Mouse (Mus musculus): ENCODE data around the gene Ebf1.
A peak's percentile ranks its signal among the peaks of the same experiment; 100 is the strongest.

Gene Ebf1

DNA sequence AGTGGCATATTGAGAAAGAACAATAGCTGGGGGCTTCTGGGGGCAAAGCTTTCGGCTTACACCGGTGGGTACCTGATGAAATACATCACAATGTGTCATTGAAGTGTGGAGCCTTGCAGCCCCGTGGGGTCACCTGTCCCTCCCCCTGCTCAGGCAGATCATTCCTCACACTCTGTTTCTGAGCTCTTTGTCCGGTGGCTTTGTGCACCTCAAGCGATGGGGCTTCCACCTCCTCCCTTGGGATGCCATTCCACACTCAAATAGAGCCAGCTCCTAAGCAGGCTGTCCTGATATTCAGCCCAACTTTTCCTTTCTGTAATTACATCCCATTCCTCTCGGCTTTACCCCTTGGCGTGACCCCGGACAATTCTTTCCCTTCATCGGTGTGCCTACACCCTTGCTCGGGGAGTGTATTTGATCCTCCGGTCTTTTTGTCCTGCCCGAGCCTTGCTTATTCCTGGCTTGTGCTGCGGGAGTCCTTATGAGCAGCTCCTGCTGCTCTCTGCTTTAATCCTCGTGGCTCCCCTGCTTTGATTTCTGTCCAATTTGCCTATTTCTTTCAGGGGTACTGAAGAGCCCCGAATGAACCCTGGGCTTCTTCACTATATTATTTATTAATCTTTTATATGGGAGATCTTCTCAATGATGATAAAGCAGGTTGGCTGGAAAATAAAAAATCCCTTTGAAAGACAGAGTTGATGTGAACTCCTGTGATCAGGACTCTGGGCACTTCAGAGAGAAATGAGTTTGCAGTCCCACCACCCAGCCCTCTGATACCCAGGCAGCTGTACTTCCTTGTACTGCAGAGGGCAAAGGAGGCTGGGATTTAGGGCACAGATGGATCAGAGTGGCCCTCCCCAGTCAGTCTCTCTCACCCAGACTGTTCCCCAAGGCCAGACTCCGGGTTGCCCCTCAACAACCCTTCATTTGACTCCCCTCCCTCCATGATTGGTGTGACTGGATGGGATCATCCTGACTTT lies 160.5 kb downstream of the Ebf1 start:
- DNase-seq (ENCODE audit: low spot score in 2 of 2): no peak

DNA sequence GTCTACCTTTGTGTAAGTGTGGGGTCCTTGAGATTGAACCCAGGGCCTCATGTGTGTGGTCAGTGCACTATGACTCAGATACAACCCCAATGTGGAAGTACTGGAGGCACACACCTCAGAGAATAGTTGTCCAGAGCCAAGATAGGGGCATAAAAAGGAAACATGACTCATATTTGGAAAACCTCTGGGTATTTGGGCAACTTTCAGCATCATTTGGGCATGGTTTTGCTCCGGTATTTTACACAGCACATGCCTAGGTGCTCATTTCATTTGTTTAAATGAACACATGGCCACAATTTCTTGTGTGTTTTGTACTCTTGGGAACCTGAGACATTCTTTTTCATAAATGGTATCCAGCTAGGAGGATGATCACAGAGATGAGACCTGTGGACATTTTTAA lies 161.9 kb downstream of the Ebf1 start:
- DNase-seq (ENCODE audit: low spot score in 2 of 2): no peak

DNA sequence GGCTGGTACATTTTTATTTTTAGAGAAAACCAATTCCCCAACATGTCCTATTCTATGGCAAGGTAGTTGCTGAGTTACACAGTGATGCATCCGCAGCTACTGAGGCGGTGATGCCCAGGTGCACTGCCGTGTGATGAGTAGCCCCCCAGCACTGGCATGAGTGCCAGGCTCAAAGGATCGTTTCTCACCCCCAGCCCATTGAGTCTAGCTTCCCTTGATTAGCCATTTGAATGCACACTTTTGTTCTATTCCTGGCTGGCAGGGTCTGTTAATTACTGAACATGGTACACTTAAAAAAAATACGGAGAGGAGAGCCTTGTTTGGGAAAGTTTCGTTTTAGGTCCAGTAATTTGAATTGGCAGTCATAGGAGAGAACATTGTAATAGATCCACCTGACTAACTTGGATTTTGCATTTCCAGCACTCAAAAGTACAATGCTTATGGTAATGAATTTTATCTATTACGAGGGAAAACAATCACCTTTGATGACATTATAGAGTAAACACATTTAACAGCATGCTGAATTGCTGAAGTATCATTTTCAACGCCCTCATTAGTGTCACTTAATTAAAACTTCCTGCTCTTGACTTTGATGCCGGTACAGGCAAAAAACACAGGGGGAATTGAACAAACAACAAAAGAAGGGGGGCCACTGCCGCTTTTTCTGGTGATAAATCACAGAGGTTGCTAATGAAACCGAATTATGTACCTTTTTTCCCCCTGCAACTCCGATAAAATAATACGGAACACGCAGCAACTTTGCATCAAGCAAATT lies 167.3 kb downstream of the Ebf1 start:
- DNase-seq (ENCODE audit: low spot score in 2 of 2): no peak

DNA sequence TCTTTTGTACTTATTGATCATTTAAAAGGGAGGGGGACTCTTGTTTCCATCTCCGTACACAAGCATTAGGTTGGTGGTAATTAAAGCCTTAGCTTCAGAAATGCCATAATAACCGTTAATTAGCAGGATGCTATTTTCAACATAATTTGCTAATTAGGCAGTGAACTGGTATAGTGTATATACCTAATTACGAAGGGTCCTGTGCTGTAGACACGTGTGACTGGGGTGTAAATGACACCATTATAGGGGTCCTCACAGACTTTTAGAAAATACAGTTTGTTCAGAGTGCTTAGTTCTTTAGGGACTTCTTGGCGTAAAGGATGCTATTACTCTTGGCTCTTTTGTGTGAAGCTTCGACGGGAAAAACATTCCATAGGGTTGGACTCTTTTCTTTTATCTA lies 167.9 kb downstream of the Ebf1 start:
- DNase-seq (ENCODE audit: low spot score in 2 of 2): no peak

DNA sequence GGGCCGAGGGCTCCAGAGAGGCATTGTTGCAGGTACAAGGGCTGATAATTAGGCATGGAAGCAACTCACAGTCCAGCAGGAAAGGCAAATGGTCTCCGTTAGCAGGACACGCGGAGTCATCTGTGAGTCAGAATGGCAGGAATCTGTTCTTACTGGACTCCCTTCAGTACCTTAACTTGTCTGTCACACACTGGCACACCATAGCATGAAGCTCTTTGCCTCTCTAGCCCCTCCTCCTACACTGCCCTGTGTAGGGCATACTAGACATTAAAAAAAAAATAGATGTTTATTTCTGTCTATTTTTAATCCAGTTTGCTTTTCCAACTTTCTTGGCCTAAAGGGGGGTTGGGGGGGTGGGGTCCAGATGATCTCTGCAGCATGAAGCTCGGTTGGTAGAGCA lies 168.4 kb downstream of the Ebf1 start:
- DNase-seq (ENCODE audit: low spot score in 2 of 2): no peak

DNA sequence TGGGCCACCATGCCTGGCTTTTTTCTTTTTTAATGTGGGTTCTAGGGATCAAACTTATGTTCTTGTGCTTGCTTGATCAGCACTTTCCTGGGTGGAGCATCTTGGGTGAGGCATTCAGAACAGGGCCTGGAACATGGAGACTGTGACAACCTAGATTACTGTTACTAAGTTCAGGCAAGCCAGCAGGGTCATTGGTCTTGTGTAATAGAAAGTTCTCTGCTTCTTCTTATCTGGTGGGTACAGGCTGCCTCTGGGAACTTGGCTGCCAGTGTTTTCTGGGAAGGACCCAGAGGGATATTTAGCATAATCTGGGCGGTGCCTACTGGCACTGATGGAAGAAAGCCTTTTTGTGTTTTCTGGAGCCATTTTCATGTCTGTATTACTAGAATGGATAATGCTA lies 170.9 kb downstream of the Ebf1 start:
- DNase-seq (ENCODE audit: low spot score in 2 of 2): no peak

DNA sequence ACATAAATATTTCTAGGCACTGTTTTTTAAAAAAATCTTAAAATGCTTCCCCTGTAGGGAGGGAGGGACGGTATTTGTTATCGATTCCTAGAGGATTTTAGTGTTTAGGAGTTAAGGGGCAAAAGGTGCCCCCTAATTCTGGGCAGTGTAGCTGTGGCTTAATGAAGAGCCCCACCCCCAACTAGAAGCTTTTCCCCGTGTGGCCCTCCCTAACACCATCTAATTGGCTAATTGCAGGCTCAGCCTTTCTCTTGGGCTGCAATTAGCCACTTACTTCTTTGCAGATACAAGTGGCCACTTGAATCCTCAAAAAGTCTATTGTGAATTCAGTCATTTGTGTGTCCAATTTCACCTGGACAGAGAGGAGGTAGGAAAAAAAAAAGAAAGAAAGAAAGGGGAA lies 175.7 kb downstream of the Ebf1 start:
- DNase-seq (ENCODE audit: low spot score in 2 of 2): no peak

DNA sequence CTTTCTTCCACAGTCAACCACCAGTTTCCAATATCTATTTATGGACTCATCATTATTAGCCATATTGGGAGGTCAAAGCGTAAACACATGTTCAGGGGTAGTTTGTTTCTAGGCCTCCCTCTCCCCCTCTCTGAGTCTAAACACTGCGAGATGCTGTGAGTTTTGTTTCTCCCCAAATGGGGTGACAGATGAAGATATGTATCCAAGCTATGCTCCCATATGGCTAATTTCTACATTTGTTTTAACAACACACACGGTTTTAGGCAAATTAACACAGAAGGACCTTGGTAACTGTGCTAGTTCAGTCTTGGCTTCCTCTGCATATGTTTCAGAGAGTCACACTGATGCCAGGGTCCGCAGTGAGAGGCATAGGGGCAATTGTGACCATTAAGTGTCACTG lies 177.8 kb downstream of the Ebf1 start:
- DNase-seq (ENCODE audit: low spot score in 2 of 2): no peak

DNA sequence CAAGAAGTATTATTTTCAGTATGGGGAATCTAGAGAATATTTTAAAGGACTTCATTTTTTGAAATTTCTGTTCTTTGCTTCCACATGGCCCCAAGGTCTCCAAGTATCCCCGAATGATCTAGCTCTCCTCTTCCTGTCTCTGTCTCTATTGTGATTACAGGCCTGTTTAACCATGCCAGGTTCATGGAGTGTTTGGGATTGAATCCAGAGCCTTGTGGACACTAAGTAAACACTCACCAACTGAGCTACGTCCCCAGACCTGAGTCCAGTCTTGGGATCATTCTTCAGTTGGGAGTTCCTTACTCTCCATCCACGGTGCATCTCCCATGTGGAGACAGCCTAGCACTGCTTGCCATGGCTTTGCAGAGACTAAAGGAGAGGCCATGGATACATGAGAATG lies 178.7 kb downstream of the Ebf1 start:
- DNase-seq (ENCODE audit: low spot score in 2 of 2): no peak

DNA sequence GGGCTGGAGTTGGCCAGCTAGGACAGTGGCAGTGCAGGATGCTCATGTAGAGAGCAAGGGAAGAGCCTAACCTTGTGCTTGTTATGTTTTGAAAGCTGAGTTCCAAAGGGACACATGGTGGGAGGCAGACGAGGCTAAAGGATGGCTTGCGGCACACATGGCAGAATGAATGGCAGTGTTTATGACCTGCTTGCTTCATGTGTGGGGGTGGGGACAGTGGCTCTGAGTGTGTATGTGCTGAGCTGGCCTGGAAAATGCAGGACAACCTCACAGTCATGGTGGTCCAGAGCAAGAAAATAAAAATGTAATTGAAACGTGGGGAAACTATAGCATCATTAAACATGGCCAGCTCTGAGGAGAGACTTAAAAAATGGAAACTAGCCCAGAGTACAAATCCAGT lies 181.2 kb downstream of the Ebf1 start:
- no peak for DNase-seq (ENCODE audit: low spot score in 2 of 2)

DNA sequence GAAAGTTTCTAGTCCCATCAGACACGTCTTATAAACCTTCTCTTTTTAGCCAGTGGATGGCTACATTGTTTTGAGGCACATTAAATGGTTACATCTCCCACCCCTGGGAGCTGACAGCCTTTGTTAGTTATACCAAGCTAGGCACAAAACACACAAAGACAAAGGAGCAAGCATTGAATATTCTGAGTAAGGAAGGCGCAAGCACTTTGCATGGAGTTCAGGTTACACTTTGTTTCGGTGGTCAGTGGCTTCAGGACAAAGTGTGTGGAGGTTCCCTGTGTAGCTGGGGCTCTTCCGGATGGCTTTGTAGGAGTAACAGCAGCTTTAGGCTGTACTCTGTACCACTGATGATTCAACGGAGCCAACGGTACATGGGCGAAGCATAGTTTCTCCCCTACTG lies 186.9 kb downstream of the Ebf1 start:
- no peak for DNase-seq (ENCODE audit: low spot score in 2 of 2)

DNA sequence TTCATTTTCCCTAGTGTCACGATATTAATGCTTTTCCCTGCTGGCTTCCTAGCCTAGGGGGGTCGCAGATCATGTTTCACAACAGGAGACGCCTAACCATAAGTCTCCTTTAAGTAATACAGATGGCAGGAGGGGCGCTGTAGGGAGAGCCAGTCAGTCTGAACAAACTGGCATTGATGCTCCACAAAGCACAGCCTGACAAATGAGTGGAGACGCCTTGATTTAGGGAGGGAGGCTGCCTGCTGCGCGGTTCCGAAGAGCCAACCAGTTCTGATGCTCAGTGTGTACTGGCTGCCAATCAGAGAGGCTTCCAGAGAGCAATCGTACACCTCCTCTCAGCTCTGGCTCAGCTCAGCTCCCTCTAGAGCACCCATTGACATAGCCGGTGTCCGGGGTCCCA lies 189.5 kb downstream of the Ebf1 start:
- DNase-seq (ENCODE audit: low spot score in 2 of 2): no peak

DNA sequence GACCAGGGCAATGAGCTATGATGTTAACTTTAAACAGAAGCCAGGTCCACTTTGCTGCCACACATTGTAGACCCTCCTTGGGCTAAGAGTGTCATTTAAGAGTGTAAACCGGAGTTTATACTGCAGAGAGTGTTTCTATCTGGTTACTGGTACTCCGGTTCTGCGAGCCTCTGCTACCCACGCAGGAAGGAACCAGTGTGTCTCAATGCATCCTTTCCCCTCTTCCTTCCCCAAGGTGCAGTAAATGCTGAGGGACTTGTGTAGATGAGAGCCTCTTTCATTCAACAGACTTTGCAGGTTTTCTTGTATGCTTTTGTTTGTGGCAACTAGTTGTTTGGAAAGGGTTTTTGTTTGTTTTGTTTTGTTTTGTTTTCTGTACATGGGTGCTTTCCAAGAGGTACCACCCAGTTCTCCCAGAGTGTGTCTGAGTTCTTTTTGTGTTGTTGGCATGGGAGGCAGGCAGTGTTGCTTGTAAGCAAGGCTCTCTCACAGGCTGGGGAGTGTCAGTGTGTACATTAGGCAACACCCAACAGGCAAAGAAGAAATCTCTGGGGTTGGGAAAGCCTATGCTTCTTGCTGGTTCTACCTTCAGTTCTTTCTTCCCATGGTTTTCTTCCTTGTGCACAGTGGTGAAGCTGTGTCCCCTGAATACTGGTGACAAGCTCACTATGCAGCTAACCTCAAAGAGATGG lies 191.9 kb downstream of the Ebf1 start:
- DNase-seq (ENCODE audit: low spot score in 2 of 2): no peak

DNA sequence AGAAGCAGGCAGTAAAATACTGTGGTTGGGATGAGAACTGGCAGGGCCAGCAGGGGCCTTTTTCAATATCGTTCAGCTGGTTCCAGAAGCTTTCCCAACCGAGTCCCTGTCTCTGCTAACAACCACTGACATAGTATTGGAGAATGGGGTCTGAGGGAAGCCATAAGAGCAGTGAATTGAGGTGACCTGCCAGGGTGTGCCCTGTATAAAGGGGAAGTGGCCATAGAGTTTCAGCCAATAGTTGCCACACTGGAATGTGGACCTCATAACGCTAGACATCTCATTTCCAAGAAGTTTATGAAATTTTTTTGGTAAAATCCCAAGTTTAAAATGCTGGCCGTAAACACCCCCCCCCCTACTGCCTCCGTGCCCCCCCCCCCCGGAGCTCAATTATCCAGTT lies 193.9 kb downstream of the Ebf1 start:
- no peak for DNase-seq (ENCODE audit: low spot score in 2 of 2)

DNA sequence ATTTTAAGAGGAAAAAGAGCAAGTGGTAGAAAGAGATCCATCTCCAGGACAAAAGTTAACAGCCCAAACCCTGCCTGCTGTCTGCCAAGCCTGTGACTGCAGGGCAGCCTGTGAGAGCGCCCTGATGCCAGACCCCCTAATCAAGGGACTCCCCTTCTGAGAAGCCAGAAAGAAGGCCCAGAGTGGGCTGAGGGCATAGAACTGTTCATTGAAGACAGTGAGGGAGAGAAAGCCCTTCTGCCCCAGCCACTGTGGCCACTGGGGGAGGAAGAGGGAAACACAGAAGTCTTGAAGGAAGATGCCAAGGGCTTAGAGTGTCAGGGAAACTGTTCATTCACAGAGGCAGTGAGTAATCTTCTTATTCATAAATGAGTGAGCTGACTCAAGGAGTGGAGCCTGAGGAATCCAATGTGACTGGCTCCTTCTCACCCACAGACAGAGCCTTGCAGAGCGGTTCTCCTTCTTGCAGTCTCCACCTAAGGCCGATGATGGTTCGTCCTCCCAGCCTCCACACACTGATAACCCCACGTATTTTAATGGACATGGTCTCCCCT lies 195.2 kb downstream of the Ebf1 start:
- no peak for DNase-seq (ENCODE audit: low spot score in 2 of 2)

DNA sequence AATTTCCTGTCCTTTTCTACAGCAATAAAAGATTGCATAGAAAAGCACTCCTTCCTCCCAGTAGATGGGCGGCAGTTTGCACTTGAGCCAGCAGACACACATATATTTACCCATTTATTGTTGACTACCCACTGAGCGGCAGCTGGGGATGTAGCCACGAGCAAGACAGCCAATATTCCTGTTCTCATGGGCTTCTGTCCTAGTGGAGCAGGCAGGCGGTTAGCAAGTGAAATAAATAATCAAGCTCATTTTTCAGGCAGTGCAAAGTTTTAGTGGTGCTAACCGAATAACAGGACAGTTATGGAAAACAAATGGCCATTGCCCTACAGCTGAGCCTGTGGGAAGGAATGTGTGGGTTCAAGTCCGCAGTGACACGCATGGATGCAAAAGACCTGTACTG lies 196.4 kb downstream of the Ebf1 start:
- no peak for DNase-seq (ENCODE audit: low spot score in 2 of 2)

DNA sequence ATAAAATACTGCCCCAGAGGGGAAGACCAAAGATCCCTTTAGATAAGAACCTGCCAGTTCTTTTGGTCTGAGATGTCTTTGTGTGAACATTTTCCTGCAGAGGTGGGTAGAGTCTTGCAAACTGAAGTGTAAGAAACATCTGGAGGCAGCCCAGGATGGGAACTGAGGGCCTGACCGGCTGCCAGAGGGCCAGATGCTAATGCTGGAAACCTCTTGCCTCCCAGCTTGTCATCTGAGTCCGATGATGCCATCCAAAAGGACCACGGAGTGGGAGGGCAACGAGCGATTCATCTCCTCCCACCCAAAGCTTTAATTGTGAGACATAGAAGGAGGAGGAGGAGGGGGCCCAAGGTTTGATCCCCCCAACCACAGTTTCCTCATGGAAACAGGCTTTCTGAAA lies 197.7 kb downstream of the Ebf1 start:
- DNase-seq (ENCODE audit: low spot score in 2 of 2): peak; percentile 21 to 39

DNA sequence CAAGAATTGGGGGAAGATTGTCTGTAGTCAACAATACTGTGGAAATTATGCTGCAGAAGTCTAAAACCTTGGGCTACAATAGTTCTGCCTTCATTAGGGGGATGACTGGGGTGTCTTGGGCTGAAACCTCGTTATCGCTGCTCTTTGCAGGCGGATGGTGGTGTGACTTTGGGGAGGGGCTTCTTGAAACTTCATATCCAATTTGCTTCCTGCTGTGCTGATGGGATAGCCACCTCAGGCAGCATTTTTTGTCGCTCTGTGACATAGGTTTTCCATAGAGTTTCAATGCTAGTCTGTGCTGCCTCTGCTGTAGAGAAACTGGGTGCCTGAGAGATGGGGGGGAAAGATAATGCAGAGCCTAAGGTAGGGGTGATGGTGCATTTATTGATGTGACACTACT lies 198.9 kb downstream of the Ebf1 start:
- DNase-seq (ENCODE audit: low spot score in 2 of 2): no peak

DNA sequence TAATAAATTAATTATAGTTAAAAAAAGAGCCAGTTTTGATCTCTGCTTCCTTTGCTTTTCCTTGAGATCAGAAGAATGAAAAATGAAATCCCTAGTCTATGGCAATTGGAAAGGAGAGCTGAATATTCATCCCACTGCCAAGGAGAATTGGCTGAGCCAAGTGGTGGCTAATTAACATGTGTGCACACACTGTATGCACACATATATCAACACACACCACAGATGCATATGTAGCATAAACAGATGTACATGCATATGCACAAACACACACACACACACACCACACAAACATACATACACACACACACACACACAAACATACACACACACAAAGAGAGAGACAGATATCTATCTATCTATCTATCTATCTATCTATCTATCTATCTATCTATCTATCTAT lies 205.2 kb downstream of the Ebf1 start:
- DNase-seq (ENCODE audit: low spot score in 2 of 2): no peak

DNA sequence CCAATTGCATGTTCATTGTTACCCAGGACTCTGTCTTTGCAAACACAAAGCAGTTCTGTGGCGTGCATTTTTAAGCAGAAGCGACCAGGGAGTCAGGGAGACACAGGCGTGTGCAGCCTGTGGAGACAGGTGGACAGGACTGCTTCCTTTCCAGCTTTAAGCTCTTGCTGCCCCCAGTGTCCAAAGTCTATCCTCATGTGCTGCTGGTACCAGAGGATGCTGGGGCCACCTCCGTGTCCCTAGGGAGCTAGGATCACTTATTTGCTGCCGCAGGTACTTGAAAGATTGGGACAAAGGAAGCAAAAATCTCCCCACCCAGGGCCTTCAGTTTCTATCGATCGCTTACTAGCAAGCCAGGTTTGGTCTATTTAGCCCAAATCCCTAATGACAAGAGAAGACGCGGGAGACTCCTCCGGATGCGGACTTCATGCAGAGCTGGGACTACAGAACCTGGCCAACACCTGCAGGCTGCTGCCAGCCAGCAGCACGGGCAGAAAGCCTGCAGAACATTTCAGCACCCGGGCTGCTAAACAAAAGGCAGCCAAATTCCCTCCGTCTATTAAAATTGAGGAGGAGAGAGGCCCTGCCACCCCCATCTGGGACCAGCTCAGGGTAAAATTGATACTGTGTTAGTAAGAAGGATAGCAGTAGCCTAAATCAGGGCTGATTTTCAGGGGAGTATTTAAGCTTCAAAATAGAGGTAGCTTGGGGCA lies 215.3 kb downstream of the Ebf1 start:
- no peak for DNase-seq (ENCODE audit: low spot score in 2 of 2)

DNA sequence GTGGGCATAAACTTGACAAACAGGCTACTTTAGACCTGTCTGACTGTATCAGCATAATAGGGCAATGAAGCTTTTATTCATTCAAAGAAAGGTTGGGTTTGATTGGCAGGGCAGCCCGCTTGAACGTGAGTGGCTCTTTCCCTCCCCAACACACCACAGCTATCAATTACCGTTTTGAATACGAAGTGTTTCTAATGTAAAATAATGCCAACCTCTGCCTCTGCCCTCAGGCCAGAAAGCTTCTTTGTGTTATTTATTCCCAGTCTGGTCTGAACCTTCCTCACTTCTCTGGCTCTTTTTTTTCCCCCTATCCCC lies 215.8 kb downstream of the Ebf1 start:
- DNase-seq (ENCODE audit: low spot score in 2 of 2): no peak
